Mouse (Mus musculus): Measurements from ENCODE around the gene Slc7a15.

The Slc7a15 gene

GRCm38 (mm10) chr12:8487281-8487680 is 111.6 kb downstream of the Slc7a15 start:
- DNase-seq (ENCODE audit: low spot score in 2 of 2) = no peak

GRCm38 (mm10) chr12:8485247-8485646 is 113.6 kb downstream of the Slc7a15 start:
- no peak for DNase-seq (ENCODE audit: low spot score in 2 of 2)

- DNase-seq (ENCODE audit: low spot score in 2 of 2) = no peak
Observed at GRCm38 (mm10) chr12:8482169-8482568, 116.7 kb downstream of the Slc7a15 start.
